Mouse (Mus musculus): ENCODE results near the gene Dgkz. TPM values are rescaled to one million over a fixed set of nuclear protein-coding genes. Genes with fewer than 3 reads are reported as not detected.
A peak's percentile ranks its signal among the peaks of the same experiment; 100 is the strongest.

The Dgkz gene
- polyA plus RNA-seq, 1 experiment from 2014 or later: 26.0 TPM

GRCm38 (mm10) chr2:91955121-91955591 is 20.5 kb downstream of the Dgkz start:
- Histone ChIP-seq H3K36me3 (no peaks in the 10 kb centered on the region), H3K4me2 (no peak overlapping the region), H3K27ac (0 out of 2 replicates have a peak overlapping the region, but pooled peaks have one; percentile 8), H3K4me3 (no peak overlapping the region), H3K9ac (no peak overlapping the region), H3K4me1 (replicated peaks) (peaks cover 59% of the 10 kb centered on the region), H3K27me3 (no peaks in the 10 kb centered on the region), H3K9me3 (no peaks in the 10 kb centered on the region)
- ATAC-seq (ENCODE audit: low FRiP score): no peak
- WGBS: 83% methylated on average over 4 of the region's 4 CpGs

DNA sequence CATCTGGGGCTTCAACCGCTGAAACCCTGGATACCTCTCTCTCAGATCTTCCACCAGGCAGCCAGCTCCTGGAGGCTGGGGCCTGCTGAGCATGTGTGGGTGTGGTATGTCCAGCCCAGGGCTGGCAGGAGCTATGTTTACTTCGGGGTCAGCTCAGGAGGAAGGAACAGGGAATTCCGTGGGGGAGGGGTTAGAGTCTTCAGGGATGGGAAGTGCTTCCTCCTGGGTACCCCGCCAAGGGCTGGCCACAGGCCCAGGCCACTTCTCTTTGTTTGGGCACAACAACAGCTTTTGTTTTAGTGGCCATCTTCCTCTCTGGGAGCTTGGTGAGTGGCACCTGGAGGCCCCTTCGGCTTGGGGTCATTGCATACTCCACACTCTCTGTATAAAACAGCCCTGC is 21.8 kb downstream of the Dgkz start:
- Histone ChIP-seq H3K4me2 (no peak overlapping the region), H3K4me3 (no peak overlapping the region), H3K9ac (no peak overlapping the region), H3K36me3 (no peaks in the 10 kb centered on the region), H3K27me3 (no peaks in the 10 kb centered on the region), H3K4me1 (replicated peaks) (peaks cover 59% of the 10 kb centered on the region), H3K27ac (peak overlapping the region; percentile 52), H3K9me3 (no peaks in the 10 kb centered on the region)
- WGBS: 27% methylated on average over 5 of the region's 5 CpGs
- no peak for ATAC-seq (ENCODE audit: low FRiP score)

DNA sequence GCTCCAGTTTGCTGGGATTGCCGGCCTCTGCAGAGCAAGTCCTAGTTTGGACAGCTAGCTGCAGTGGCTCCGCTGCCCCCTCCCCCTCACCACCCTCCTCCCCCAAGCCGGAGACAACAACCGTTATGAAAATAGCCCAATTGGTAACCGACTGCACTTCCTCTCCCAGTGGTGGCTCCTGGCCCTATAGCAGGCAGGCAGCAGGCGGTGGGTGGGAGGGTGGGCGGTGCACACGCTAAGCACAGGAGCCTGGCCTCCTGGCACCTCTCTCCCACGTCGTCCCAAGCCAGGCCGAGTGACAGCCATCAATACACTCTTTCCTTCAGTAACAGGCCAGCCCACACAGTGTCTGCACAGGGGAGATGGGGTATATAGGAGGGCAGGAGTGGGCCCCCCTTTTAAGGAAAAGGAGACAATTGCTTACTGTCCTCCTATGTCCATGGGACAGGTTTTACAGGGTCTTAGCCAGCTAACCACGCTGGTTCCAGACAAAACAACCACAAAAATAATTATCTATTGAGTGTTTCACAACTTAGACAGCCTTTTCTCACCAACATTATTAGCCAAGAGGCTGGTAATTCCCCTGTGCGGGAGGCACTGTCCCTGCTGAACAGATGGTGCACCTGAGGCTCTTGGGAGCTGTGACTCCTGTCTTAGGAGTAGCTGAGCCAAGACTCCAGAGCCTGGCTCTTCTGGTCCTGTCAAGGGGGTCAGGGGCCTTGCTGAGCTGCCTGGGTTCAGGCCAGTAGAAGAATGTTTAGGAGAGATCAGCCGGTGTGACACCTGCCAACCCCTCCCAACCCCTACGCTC is 25.2 kb downstream of the Dgkz start:
- Histone ChIP-seq H3K4me3 (no peak overlapping the region; the same call in 1 of the 2 replicates), H3K9me3 (no peaks in the 10 kb centered on the region), H3K4me2 (peak overlapping the region; percentile 41), H3K4me1 (replicated peaks) (peaks cover 70% of the 10 kb centered on the region), H3K27me3 (no peaks in the 10 kb centered on the region), H3K36me3 (no peaks in the 10 kb centered on the region), H3K27ac (peak overlapping the region; percentile 73), H3K9ac (peak overlapping the region; percentile 63)
- peak; percentile 18 for ATAC-seq (ENCODE audit: low FRiP score)
- 17% methylated on average over 15 of the region's 15 CpGs for WGBS

DNA sequence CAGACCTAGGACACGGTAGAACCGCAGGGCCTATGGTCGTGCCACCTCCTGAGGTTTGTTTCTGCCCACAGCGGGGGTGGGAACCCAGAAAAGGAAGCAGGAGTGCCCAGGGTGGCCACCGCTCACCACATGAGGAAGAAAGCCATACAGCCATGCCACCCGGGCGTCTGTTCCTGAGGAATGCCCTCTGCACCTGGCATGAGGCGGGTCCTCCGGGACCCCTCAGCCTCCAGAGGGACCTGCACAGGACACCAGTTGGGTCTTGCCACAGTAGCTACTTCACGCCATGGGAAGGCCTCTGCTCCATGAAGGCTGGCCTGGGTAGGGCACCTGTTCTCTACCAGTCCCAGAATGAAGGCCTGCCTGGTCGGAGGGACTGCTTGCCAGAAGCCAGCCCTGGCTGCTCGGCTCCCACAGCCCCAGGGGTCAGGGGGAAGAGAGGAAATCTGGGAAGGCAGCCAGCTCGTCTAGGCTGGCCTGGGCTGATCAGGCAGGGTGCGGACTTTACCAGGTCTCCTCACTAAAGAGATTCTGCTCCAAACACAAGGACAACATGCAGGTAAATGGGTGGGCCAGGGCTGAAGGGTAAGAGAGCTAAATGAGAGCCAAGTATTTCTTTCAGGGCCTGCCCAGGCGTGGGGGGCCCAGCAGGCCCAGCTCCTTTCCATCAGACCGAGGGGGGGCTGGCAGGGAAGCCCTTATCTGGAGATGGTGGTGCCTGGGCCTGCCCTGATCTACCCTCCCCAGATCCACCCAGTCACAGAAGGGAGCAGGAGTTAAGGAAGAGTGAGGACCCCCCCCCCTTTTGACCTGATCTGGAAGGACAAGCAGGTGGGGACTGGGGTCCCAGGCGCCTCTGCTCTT is 26.0 kb downstream of the Dgkz start:
- no peaks in the 10 kb centered on the region for H3K36me3 ChIP-seq
- peak overlapping the region; percentile 63 for H3K9ac ChIP-seq
- H3K4me1 ChIP-seq (replicated peaks): peaks cover 66% of the 10 kb centered on the region
- peak overlapping the region; percentile 41 for H3K4me2 ChIP-seq
- H3K9me3 ChIP-seq: no peaks in the 10 kb centered on the region
- H3K27me3 ChIP-seq: peaks cover 3% of the 10 kb centered on the region; the same call in 1 of the 2 replicates
- peak overlapping the region; percentile 73 for H3K27ac ChIP-seq
- peak; percentile 22 for ATAC-seq (ENCODE audit: low FRiP score)
- no peak overlapping the region; the same call in 1 of the 2 replicates for H3K4me3 ChIP-seq
- 71% methylated on average over 17 of the region's 17 CpGs for WGBS

- no peak for ATAC-seq (ENCODE audit: low FRiP score)
- no peak overlapping the region for H3K27ac ChIP-seq
- WGBS: 67% methylated on average over 3 of the region's 3 CpGs
- H3K27me3 ChIP-seq: peaks cover 3% of the 10 kb centered on the region; the same call in 1 of the 2 replicates
- no peak overlapping the region for H3K9ac ChIP-seq
- H3K4me2 ChIP-seq: no peak overlapping the region
- no peaks in the 10 kb centered on the region for H3K36me3 ChIP-seq
- no peak overlapping the region for H3K4me3 ChIP-seq
- no peaks in the 10 kb centered on the region for H3K9me3 ChIP-seq
- H3K4me1 ChIP-seq (replicated peaks): peaks cover 60% of the 10 kb centered on the region
Measured at GRCm38 (mm10) chr2:91948792-91949241, 26.8 kb downstream of the Dgkz start.

DNA sequence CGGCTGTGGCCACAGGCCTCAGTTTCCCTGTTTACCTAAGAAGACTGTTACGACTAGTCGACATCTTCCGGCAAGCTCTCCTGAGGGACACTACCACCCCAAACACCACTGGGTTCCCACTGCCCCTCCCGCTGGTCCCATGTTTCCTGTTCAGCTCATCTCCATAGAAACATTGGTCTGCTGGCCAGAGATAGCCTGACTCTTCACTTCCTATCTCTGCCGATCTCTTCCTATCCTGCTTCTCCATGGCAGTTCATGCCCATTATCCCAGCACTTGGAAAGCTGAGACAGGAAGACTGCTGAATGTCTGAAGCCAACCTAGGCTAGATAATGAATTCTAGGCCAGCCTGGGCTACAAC is 27.5 kb downstream of the Dgkz start:
- 76% methylated on average over 6 of the region's 6 CpGs for WGBS
- H3K4me3 ChIP-seq: no peak overlapping the region
- H3K4me1 ChIP-seq (replicated peaks): peaks cover 56% of the 10 kb centered on the region
- H3K27ac ChIP-seq: peak overlapping the region; percentile 76
- 0 out of 2 replicates have a peak overlapping the region, but pooled peaks have one; percentile 46 for H3K9ac ChIP-seq
- no peaks in the 10 kb centered on the region for H3K36me3 ChIP-seq
- ATAC-seq (ENCODE audit: low FRiP score): no peak
- H3K9me3 ChIP-seq: no peaks in the 10 kb centered on the region
- H3K4me2 ChIP-seq: no peak overlapping the region
- peaks cover 3% of the 10 kb centered on the region; the same call in 1 of the 2 replicates for H3K27me3 ChIP-seq

GRCm38 (mm10) chr2:91947397-91948150 is 28.1 kb downstream of the Dgkz start:
- peak overlapping the region; percentile 76 for H3K27ac ChIP-seq
- H3K4me2 ChIP-seq: no peak overlapping the region
- H3K36me3 ChIP-seq: no peaks in the 10 kb centered on the region
- H3K4me3 ChIP-seq: no peak overlapping the region
- peaks cover 3% of the 10 kb centered on the region; the same call in 1 of the 2 replicates for H3K27me3 ChIP-seq
- H3K4me1 ChIP-seq (replicated peaks): peaks cover 56% of the 10 kb centered on the region
- peak overlapping the region; percentile 46; the same call in 1 of the 2 replicates for H3K9ac ChIP-seq
- no peaks in the 10 kb centered on the region for H3K9me3 ChIP-seq
- WGBS: 51% methylated on average over 11 of the region's 11 CpGs
- ATAC-seq (ENCODE audit: low FRiP score): no peak

DNA sequence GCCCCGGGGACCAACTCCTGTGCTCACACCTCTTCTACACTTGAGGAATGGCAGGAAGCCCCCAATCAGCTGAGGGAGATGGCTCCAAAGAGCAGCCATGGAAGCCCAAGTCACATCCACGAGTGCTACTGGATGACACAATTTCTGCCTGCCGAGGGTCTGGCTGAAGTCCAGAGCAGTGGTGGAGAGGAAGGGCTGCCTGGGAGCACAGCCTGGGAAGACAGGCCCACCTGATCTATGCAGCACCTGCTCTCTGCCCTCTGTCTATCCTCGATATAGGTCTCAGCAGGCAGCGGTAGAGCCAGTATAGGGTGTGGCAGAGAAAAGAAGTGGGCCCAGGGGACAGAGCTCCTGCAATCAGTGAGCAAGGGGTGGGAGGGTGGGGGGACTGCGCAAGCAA is 28.8 kb downstream of the Dgkz start:
- Histone ChIP-seq H3K27me3 (peaks cover 3% of the 10 kb centered on the region; the same call in 1 of the 2 replicates), H3K36me3 (peaks cover 3% of the 10 kb centered on the region), H3K9me3 (no peaks in the 10 kb centered on the region), H3K27ac (0 out of 2 replicates have a peak overlapping the region, but pooled peaks have one; percentile 18), H3K4me3 (no peak overlapping the region), H3K4me1 (replicated peaks) (peaks cover 56% of the 10 kb centered on the region), H3K4me2 (no peak overlapping the region), H3K9ac (0 out of 2 replicates have a peak overlapping the region, but pooled peaks have one; percentile 24)
- WGBS: 58% methylated on average over 6 of the region's 6 CpGs
- ATAC-seq (ENCODE audit: low FRiP score): no peak

GRCm38 (mm10) chr2:91945483-91945882 is 30.2 kb downstream of the Dgkz start, which contains the start of gene Gm9821:
Gene Gm9821, plus strand, starts transcription at chr2:91945703.
- Histone ChIP-seq H3K9me3 (no peaks in the 10 kb centered on the region), H3K9ac (no peak within 1 kb of the TSS), H3K36me3 (peaks cover 10% of the 10 kb centered on the region), H3K4me2 (no peak within 1 kb of the TSS), H3K4me1 (replicated peaks) (peaks cover 52% of the 10 kb centered on the region), H3K27ac (no peak within 1 kb of the TSS), H3K4me3 (no peak within 1 kb of the TSS), H3K27me3 (peaks cover 3% of the 10 kb centered on the region; the same call in 1 of the 2 replicates)
- WGBS: 85% methylated on average over 18 of the region's 18 CpGs
- no peak for ATAC-seq (ENCODE audit: low FRiP score)

GRCm38 (mm10) chr2:91944170-91944950 is 31.3 kb downstream of the Dgkz start:
- Histone ChIP-seq H3K9me3 (no peaks in the 10 kb centered on the region), H3K36me3 (peaks cover 20% of the 10 kb centered on the region), H3K27me3 (peaks cover 3% of the 10 kb centered on the region; the same call in 1 of the 2 replicates), H3K27ac (no peak overlapping the region), H3K4me1 (replicated peaks) (peaks cover 41% of the 10 kb centered on the region), H3K9ac (peak overlapping the region; percentile 14; the same call in 1 of the 2 replicates), H3K4me3 (no peak overlapping the region), H3K4me2 (no peak overlapping the region)
- 49% methylated on average over 13 of the region's 13 CpGs for WGBS
- ATAC-seq (ENCODE audit: low FRiP score): peak; percentile 73

GRCm38 (mm10) chr2:91942356-91942755 is 33.3 kb downstream of the Dgkz start:
- Histone ChIP-seq H3K4me1 (replicated peaks) (peaks cover 22% of the 10 kb centered on the region), H3K27me3 (peaks cover 3% of the 10 kb centered on the region; the same call in 1 of the 2 replicates), H3K4me3 (no peak overlapping the region), H3K36me3 (peaks cover 40% of the 10 kb centered on the region), H3K9ac (no peak overlapping the region), H3K4me2 (no peak overlapping the region), H3K27ac (no peak overlapping the region), H3K9me3 (no peaks in the 10 kb centered on the region)
- WGBS: 84% methylated on average over 6 of the region's 6 CpGs
- no peak for ATAC-seq (ENCODE audit: low FRiP score)

Measured in hindbrain, embryonic 13.5 days (tissue).